Mouse (Mus musculus) MEL (cell line): ENCODE measurements at regions not wholly inside any gene's neighbourhood (a gene's known extent, or its start where the extent isn't known, plus 50 kb on each side); places are given as distances from the start of the nearest gene placed in this dataset.

ENCODE experiments used
- DNase-seq: peaks from one replicate; pipeline ENCODE4 v3.0.0; 2011; ENCODE audit warnings: low read depth, low spot score
- H3K27ac ChIP-seq: 2 replicates; pipeline ENCODE4 v1.5.1; 2012; ENCODE audit warnings: low read depth, mild to moderate bottlenecking, control low read depth, low read length, moderate library complexity; ENCODE audit not compliant: control insufficient read depth
- H3K27me3 ChIP-seq, 2 experiments: fragments of 150-350 bp in 1 of 2; sonication (generic) in 1 of 2; 2 replicates each; pipeline ENCODE4 v1.6.1; 2012; ENCODE audit warnings: low read length in 2 of 2, mild to moderate bottlenecking in 2 of 2, improper control_type of control experiment in 1 of 2, moderate library complexity in 1 of 2; ENCODE audit not compliant: insufficient read depth in 2 of 2, control insufficient read depth in 1 of 2
- H3K36me3 ChIP-seq, 2 experiments: 2 replicates each; pipeline ENCODE4 v1.6.1; 2012 to 2014; ENCODE audit warnings: low read length in 2 of 2, improper control_type of control experiment in 1 of 2, inconsistent platforms in 1 of 2, mild to moderate bottlenecking in 1 of 2; ENCODE audit not compliant: insufficient read depth in 2 of 2, control insufficient read depth in 1 of 2
- H3K4me1 ChIP-seq, 2 experiments: fragments of 150-350 bp in 1 of 2; sonication (generic) in 1 of 2; 2 replicates each; pipeline ENCODE4 v1.6.1; 2012; ENCODE audit warnings: low read length in 2 of 2, improper control_type of control experiment in 1 of 2, mild to moderate bottlenecking in 1 of 2; ENCODE audit not compliant: insufficient read depth in 2 of 2, control insufficient read depth in 1 of 2
- H3K4me3 ChIP-seq, 2 experiments: fragments of 150-350 bp in 1 of 2; sonication (generic) in 1 of 2; 2 replicates each; pipeline ENCODE4 v1.5.1; 2012; ENCODE audit warnings: low read depth in 2 of 2, low read length in 2 of 2, mild to moderate bottlenecking in 2 of 2, moderate library complexity in 2 of 2, control low read depth in 1 of 2, improper control_type of control experiment in 1 of 2; ENCODE audit not compliant: control insufficient read depth in 1 of 2, insufficient read depth in 1 of 2
- H3K79me2 ChIP-seq: 2 replicates; pipeline ENCODE4 v1.6.1; 2012; ENCODE audit warnings: mild to moderate bottlenecking, low read length, moderate library complexity; ENCODE audit not compliant: control insufficient read depth, poor library complexity, insufficient read depth
- H3K9ac ChIP-seq: 2 replicates; pipeline ENCODE4 v1.6.1; 2012; ENCODE audit warnings: low read depth, mild to moderate bottlenecking, control low read depth, low read length, moderate library complexity; ENCODE audit not compliant: control insufficient read depth, poor library complexity, severe bottlenecking
- H3K9me3 ChIP-seq: fragments of 150-350 bp; sonication (generic); replicated peaks from 2 replicates; pipeline ENCODE4 v1.6.1; 2012; ENCODE audit warnings: mild to moderate bottlenecking, low read length, improper control_type of control experiment, moderate library complexity; ENCODE audit not compliant: insufficient read depth
- CHD2 ChIP-seq: IDR thresholded peaks from 2 replicates; pipeline ENCODE4 v1.6.1; 2011; ENCODE audit warnings: low read length, improper control_type of control experiment
- E2F4 ChIP-seq: IDR thresholded peaks from 2 replicates; pipeline ENCODE4 v1.6.1; 2011; ENCODE audit warnings: low read depth, low read length, improper control_type of control experiment, borderline replicate concordance
- ELF1 ChIP-seq: IDR thresholded peaks from 2 replicates; pipeline ENCODE4 v1.6.1; 2014; ENCODE audit warnings: low read depth, mild to moderate bottlenecking, inconsistent platforms, low read length, improper control_type of control experiment, moderate library complexity
- EP300 ChIP-seq, 2 experiments: IDR thresholded peaks; 2 replicates each; pipeline ENCODE4 v1.6.1; 2011; ENCODE audit warnings: improper control_type of control experiment in 2 of 2, low read length in 2 of 2, low read depth in 1 of 2, mild to moderate bottlenecking in 1 of 2
- ETS1 ChIP-seq: IDR thresholded peaks from 2 replicates; pipeline ENCODE4 v1.6.1; 2012; ENCODE audit warnings: low read depth, mild to moderate bottlenecking, inconsistent platforms, low read length, improper control_type of control experiment, moderate library complexity
- HCFC1 ChIP-seq: IDR thresholded peaks from 2 replicates; pipeline ENCODE4 v1.6.1; 2012; ENCODE audit warnings: low read depth, mild to moderate bottlenecking, inconsistent platforms, low read length, improper control_type of control experiment, moderate library complexity
- KAT2A ChIP-seq: conservative IDR thresholded peaks from 2 replicates; pipeline ENCODE4 v1.6.1; 2012; ENCODE audit warnings: low read depth, low read length, improper control_type of control experiment, inconsistent platforms
- MAX ChIP-seq: IDR thresholded peaks from 2 replicates; pipeline ENCODE4 v1.6.1; 2011; ENCODE audit warnings: low read length, improper control_type of control experiment
- MAZ ChIP-seq: IDR thresholded peaks from 2 replicates; pipeline ENCODE4 v1.6.1; 2012; ENCODE audit warnings: low read depth, mild to moderate bottlenecking, inconsistent platforms, low read length, improper control_type of control experiment
- MEF2A ChIP-seq: IDR thresholded peaks from 2 replicates; pipeline ENCODE4 v1.6.1; 2014; ENCODE audit warnings: low read depth, mild to moderate bottlenecking, inconsistent platforms, low read length, improper control_type of control experiment; ENCODE audit not compliant: poor library complexity, insufficient replicate concordance, severe bottlenecking; ENCODE audit errors: extremely low read depth
- MYC ChIP-seq: IDR thresholded peaks from 2 replicates; pipeline ENCODE4 v1.6.1; 2011; ENCODE audit warnings: low read depth, mild to moderate bottlenecking, low read length, improper control_type of control experiment, moderate library complexity
- NELFE ChIP-seq: IDR thresholded peaks from 2 replicates; pipeline ENCODE4 v1.6.1; 2011; ENCODE audit warnings: low read depth, low read length, improper control_type of control experiment
- POLR2AphosphoS2 ChIP-seq: IDR thresholded peaks from 2 replicates; pipeline ENCODE4 v1.6.1; 2011; ENCODE audit warnings: low read length, improper control_type of control experiment
- RCOR1 ChIP-seq: IDR thresholded peaks from 2 replicates; pipeline ENCODE4 v1.6.1; 2012; ENCODE audit warnings: low read depth, mild to moderate bottlenecking, inconsistent platforms, low read length, improper control_type of control experiment
- SIN3A ChIP-seq: IDR thresholded peaks from 2 replicates; pipeline ENCODE4 v1.6.1; 2012; ENCODE audit warnings: low read length, improper control_type of control experiment, inconsistent platforms
- TAL1 ChIP-seq: IDR thresholded peaks from 2 replicates; pipeline ENCODE4 v1.6.1; 2012; ENCODE audit warnings: mild to moderate bottlenecking, inconsistent platforms, low read length, moderate library complexity, mixed read lengths
- TBP ChIP-seq: IDR thresholded peaks from 2 replicates; pipeline ENCODE4 v1.8.0; 2011; ENCODE audit warnings: low read depth, low read length, improper control_type of control experiment
- TCF12 ChIP-seq: IDR thresholded peaks from 2 replicates; pipeline ENCODE4 v1.6.1; 2014; ENCODE audit warnings: low read depth, mild to moderate bottlenecking, inconsistent platforms, low read length, improper control_type of control experiment, moderate library complexity
- USF2 ChIP-seq, 2 experiments: IDR thresholded peaks; 2 replicates each; pipeline ENCODE4 v1.6.1; 2011 to 2012; ENCODE audit warnings: improper control_type of control experiment in 2 of 2, low read length in 2 of 2, borderline replicate concordance in 1 of 2, inconsistent platforms in 1 of 2, low read depth in 1 of 2, mild to moderate bottlenecking in 1 of 2; ENCODE audit not compliant: insufficient read depth in 1 of 2
- ZNF384 ChIP-seq: IDR thresholded peaks from 2 replicates; pipeline ENCODE4 v1.6.1; 2012; ENCODE audit warnings: low read depth, mild to moderate bottlenecking, inconsistent platforms, low read length, improper control_type of control experiment

GRCm38 (mm10) chr19:3167683-3168082, 115.0 kb upstream of the Mrpl21 start:
- no peaks in the 10 kb centered on the region for H3K4me1 ChIP-seq
- H3K9ac ChIP-seq = no peak overlapping the region
- H3K9me3 ChIP-seq = no peaks in the 10 kb centered on the region
- H3K36me3 ChIP-seq = no peaks in the 10 kb centered on the region
- H3K27ac ChIP-seq = no peak overlapping the region
- no peak for DNase-seq
- no peaks in the 10 kb centered on the region for H3K27me3 ChIP-seq
- H3K4me3 ChIP-seq = no peak overlapping the region
- TF ChIP-seq CHD2 (no peak), ZNF384 (no peak), HCFC1 (no peak), TBP (no peak), ELF1 (no peak), KAT2A (no peak)
- H3K79me2 ChIP-seq = no peaks in the 10 kb centered on the region

- Histone ChIP-seq H3K9ac (no peak overlapping the region), H3K4me1 (no peaks in the 10 kb centered on the region), H3K79me2 (no peaks in the 10 kb centered on the region), H3K9me3 (no peaks in the 10 kb centered on the region), H3K27ac (no peak overlapping the region), H3K4me3 (no peak overlapping the region), H3K36me3 (no peaks in the 10 kb centered on the region), H3K27me3 (no peaks in the 10 kb centered on the region; a peak in 1 of 4 replicates)
- no peak for DNase-seq
- TF ChIP-seq ELF1 (no peak), SIN3A (no peak), TAL1 (no peak), MAZ (no peak), MYC (no peak), EP300 (IDR thresholded peaks at IDR 0.05; ENCODE audit: low read depth in 1 of 2, low read length in 2 of 2) (no peak), MAX (no peak), ZNF384 (no peak), ETS1 (no peak), USF2 (IDR thresholded peaks at IDR 0.05; ENCODE audit: borderline replicate concordance in 1 of 2, insufficient read depth in 1 of 2, low read depth in 1 of 2, low read length in 2 of 2) (no peak), NELFE (no peak)
Measured at GRCm38 (mm10) chr19:3182625-3183024, 100.1 kb upstream of the Mrpl21 start.

GRCm38 (mm10) chr19:3192644-3193043, 90.1 kb upstream of the Mrpl21 start:
- no peak for TF ChIP-seq POLR2AphosphoS2
- no peak for TF ChIP-seq NELFE
- TF ChIP-seq E2F4 = no peak
- TF ChIP-seq TCF12 = no peak
- TF ChIP-seq MYC = no peak
- TF ChIP-seq ZNF384 = no peak
- no peak for TF ChIP-seq MEF2A
- TF ChIP-seq RCOR1 = no peak
- no peaks in the 10 kb centered on the region for H3K79me2 ChIP-seq
- H3K27me3 ChIP-seq = no peaks in the 10 kb centered on the region
- H3K36me3 ChIP-seq = no peaks in the 10 kb centered on the region
- no peak for DNase-seq
- H3K4me3 ChIP-seq = no peak overlapping the region
- no peaks in the 10 kb centered on the region for H3K9me3 ChIP-seq
- no peaks in the 10 kb centered on the region for H3K4me1 ChIP-seq
- H3K9ac ChIP-seq = no peak overlapping the region
- H3K27ac ChIP-seq = no peak overlapping the region
